Mouse (Mus musculus): Measurements from ENCODE around the gene Cd84. TPM values are rescaled to one million over a fixed set of nuclear protein-coding genes. Genes with fewer than 3 reads are reported as not detected.

Cd84 gene
- polyA plus RNA-seq, 1 experiment from 2014 or later = 1.4 TPM

DNA sequence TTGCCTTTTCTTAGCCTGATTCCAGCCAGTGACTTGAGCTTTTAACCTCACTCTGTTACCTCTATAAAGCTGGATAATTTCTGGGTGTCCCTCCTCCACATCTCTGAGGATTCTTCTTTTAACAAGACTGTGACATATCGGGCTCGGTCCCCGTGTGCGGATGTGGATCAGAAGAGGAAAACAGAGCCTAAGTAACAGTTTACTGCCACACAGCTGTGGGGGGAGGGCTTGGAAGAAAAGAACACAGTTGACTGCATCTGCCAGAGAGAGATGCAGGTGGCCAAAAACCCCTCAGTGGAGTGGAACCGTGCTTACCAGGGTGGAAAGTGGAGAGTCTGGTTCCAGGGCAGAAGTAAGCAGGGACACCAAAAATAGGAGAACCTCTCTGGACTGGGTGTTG, 79.7 kb downstream of the Cd84 start:
- ATAC-seq (ENCODE audit: low FRiP score, low read depth) = no peak
- WGBS = 83% methylated on average over 5 of the region's 5 CpGs
- Histone ChIP-seq H3K9ac (no peak overlapping the region), H3K9me3 (no peaks in the 10 kb centered on the region), H3K4me2 (replicated peaks) (no peak overlapping the region), H3K27ac (no peak overlapping the region), H3K36me3 (no peaks in the 10 kb centered on the region), H3K27me3 (no peaks in the 10 kb centered on the region), H3K4me1 (no peaks in the 10 kb centered on the region), H3K4me3 (no peak overlapping the region)

DNA sequence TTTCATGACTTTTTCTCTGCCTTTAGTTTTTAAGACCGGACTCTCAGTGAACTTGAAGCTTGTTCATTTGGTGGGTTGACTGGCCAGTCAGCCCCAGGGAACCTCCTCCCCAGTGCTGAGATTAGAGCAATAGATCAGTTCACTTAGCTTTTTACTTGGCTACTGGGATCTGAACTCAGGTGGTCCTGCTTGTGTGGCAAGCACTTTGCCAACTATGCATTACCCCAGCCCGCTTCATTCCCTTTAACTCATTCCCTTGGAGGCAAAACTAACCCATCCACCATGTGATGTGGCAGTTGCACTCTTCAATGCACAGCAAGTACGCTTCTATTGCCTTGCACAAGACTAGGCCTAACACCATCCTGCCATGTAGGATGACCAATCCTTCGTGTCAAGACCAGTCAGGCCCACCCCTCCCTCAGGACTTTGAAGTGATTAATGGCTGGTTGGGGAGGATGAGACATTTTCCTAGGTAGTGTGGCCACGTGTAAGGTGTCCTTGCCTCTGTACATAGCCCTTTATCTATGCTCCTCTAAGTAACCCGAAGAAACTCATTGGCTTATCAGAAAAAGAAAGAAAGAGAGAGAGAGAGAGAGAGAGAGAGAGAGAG, 80.5 kb downstream of the Cd84 start:
- no peaks in the 10 kb centered on the region for H3K9me3 ChIP-seq
- no peak overlapping the region for H3K4me2 ChIP-seq (replicated peaks)
- H3K9ac ChIP-seq = no peak overlapping the region
- no peak overlapping the region for H3K27ac ChIP-seq
- WGBS = 85% methylated on average over 6 of the region's 6 CpGs
- H3K4me1 ChIP-seq = no peaks in the 10 kb centered on the region
- no peaks in the 10 kb centered on the region for H3K36me3 ChIP-seq
- H3K27me3 ChIP-seq = no peaks in the 10 kb centered on the region
- H3K4me3 ChIP-seq = no peak overlapping the region
- no peak for ATAC-seq (ENCODE audit: low FRiP score, low read depth)

GRCm38 (mm10) chr1:171920989-171921621, 81.6 kb downstream of the Cd84 start:
- H3K9ac ChIP-seq = no peak overlapping the region

DNA sequence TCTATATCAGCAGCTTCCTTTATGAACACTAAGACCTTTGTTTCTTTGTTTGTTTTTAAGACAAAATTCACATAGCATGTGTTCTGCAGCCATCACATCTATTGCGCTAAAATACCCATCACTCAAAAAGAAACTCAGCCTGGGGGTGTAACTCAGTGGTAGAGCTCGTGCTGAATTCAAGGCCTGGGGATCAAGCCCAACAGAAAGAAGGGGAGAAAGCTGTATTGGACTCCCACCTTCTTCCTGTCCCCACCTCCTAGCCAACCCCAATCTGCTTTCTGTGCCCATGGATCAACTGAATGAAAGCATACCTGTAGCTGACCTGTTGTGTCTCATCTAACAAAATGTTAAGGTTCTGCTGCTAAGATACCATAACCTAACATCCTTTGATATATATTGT, 82.1 kb downstream of the Cd84 start:
- no peak overlapping the region for H3K27ac ChIP-seq
- no peak overlapping the region for H3K4me3 ChIP-seq
- no peaks in the 10 kb centered on the region for H3K36me3 ChIP-seq
- no peak for ATAC-seq (ENCODE audit: low FRiP score, low read depth)
- no peaks in the 10 kb centered on the region for H3K9me3 ChIP-seq
- 68% methylated on average over 2 of the region's 2 CpGs for WGBS
- H3K9ac ChIP-seq = no peak overlapping the region
- H3K4me2 ChIP-seq (replicated peaks) = no peak overlapping the region
- H3K27me3 ChIP-seq = no peaks in the 10 kb centered on the region
- no peaks in the 10 kb centered on the region for H3K4me1 ChIP-seq

More at GRCm38 (mm10) chr1:171920989-171921621, 81.6 kb downstream of the Cd84 start:
- H3K27me3 ChIP-seq = no peaks in the 10 kb centered on the region
- WGBS = 71% methylated on average over 9 of the region's 9 CpGs
- no peak overlapping the region for H3K27ac ChIP-seq
- H3K4me1 ChIP-seq = no peaks in the 10 kb centered on the region
- H3K4me3 ChIP-seq = no peak overlapping the region
- no peak overlapping the region for H3K4me2 ChIP-seq (replicated peaks)
- H3K9me3 ChIP-seq = no peaks in the 10 kb centered on the region
- H3K36me3 ChIP-seq = no peaks in the 10 kb centered on the region
- ATAC-seq (ENCODE audit: low FRiP score, low read depth) = no peak

DNA sequence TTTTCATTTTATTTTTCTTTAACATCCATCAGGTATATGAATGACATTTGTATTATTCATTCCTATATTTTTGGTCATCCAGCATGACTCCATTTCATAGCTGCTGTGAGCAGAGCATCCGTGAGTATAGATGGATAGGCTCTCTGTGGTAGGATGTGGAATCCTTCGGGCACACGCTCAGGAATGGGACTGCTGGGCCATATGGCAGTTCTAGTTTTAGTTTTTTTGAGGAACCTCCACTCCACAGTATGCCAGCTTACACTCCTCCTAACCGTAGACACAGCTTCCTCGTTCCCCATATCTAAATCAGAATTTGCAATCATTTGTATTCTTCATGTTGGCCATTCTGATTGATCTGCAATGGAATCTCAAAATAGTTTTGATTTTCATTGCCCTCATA, 83.3 kb downstream of the Cd84 start:
- no peak for ATAC-seq (ENCODE audit: low FRiP score, low read depth)
- Histone ChIP-seq H3K4me2 (replicated peaks) (no peak overlapping the region), H3K36me3 (no peaks in the 10 kb centered on the region), H3K27me3 (no peaks in the 10 kb centered on the region), H3K9me3 (no peaks in the 10 kb centered on the region), H3K9ac (no peak overlapping the region), H3K4me1 (no peaks in the 10 kb centered on the region), H3K4me3 (no peak overlapping the region), H3K27ac (no peak overlapping the region)
- WGBS = 93% methylated on average over 5 of the region's 5 CpGs

DNA sequence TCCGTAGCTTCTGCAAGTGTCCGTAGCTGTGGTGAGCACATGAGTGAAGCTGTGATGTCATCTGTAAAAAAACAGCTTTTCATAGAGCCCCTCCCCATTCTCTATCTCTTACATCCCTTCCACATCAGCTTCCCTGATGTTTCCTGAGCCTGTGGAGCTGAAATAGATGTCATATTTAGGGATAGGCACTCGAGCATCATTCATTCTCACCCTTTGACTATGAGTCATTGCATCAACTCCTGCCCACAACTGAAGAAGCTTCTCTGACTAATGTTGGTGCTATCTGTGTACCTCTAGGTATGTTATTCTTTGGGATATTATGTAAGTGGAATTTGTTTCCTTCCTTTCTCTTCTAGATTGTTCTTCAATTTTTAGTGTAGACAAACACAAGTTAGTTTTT, 85.4 kb downstream of the Cd84 start:
- ATAC-seq (ENCODE audit: low FRiP score, low read depth) = no peak
- no peaks in the 10 kb centered on the region for H3K27me3 ChIP-seq
- H3K36me3 ChIP-seq = no peaks in the 10 kb centered on the region
- no peak overlapping the region for H3K4me3 ChIP-seq
- H3K4me1 ChIP-seq = no peaks in the 10 kb centered on the region
- H3K4me2 ChIP-seq (replicated peaks) = no peak overlapping the region
- H3K27ac ChIP-seq = no peak overlapping the region
- 77% methylated on average over 3 of the region's 3 CpGs for WGBS
- H3K9me3 ChIP-seq = no peaks in the 10 kb centered on the region
- H3K9ac ChIP-seq = no peak overlapping the region

GRCm38 (mm10) chr1:171933851-171934250, 94.4 kb downstream of the Cd84 start:
- ATAC-seq (ENCODE audit: low FRiP score, low read depth) = no peak
- H3K27ac ChIP-seq = no peak overlapping the region
- WGBS = 47% methylated on average over 3 of the region's 3 CpGs
- H3K4me1 ChIP-seq = no peaks in the 10 kb centered on the region
- no peaks in the 10 kb centered on the region for H3K36me3 ChIP-seq
- H3K4me2 ChIP-seq (replicated peaks) = no peak overlapping the region
- H3K9me3 ChIP-seq = no peaks in the 10 kb centered on the region
- no peak overlapping the region for H3K4me3 ChIP-seq
- no peak overlapping the region for H3K9ac ChIP-seq
- no peaks in the 10 kb centered on the region for H3K27me3 ChIP-seq

GRCm38 (mm10) chr1:171938952-171939948, 99.8 kb downstream of the Cd84 start:
- no peak overlapping the region for H3K9ac ChIP-seq
- no peaks in the 10 kb centered on the region for H3K4me1 ChIP-seq
- H3K36me3 ChIP-seq = no peaks in the 10 kb centered on the region
- no peak for ATAC-seq (ENCODE audit: low FRiP score, low read depth)
- H3K27me3 ChIP-seq = no peaks in the 10 kb centered on the region
- no peaks in the 10 kb centered on the region for H3K9me3 ChIP-seq
- WGBS = 83% methylated on average over 14 of the region's 14 CpGs
- H3K4me2 ChIP-seq (replicated peaks) = no peak overlapping the region
- no peak overlapping the region for H3K27ac ChIP-seq
- H3K4me3 ChIP-seq = no peak overlapping the region

Other genes with a start within 250 kb of the Cd84 start
- 0.18 and 0.29 TPM in 2 replicates for gene Ly9, start 232.3 kb upstream of the Cd84 start, polyA plus RNA-seq (2015; fragmentation: Nextera tagmentation; extraction: Ambion mirVana)
- gene Slamf7, start 186.7 kb upstream of the Cd84 start, polyA plus RNA-seq (2015; fragmentation: Nextera tagmentation; extraction: Ambion mirVana) = 0.65 TPM in 1 of 2 replicates, not detected in the other
- 2.0 and 2.2 TPM in 2 replicates for gene Cd48, start 157.7 kb upstream of the Cd84 start, polyA plus RNA-seq (2015; fragmentation: Nextera tagmentation; extraction: Ambion mirVana)
- 0.25 and 0.28 TPM in 2 replicates for gene Slamf1, start 72.6 kb upstream of the Cd84 start, polyA plus RNA-seq (2015; fragmentation: Nextera tagmentation; extraction: Ambion mirVana)
- not detected in 2 replicates for gene Gm10521, start 56.0 kb downstream of the Cd84 start, polyA plus RNA-seq (2015; fragmentation: Nextera tagmentation; extraction: Ambion mirVana)
- 0.31 TPM in 1 of 2 replicates, not detected in the other for gene Slamf6, start 77.8 kb downstream of the Cd84 start, polyA plus RNA-seq (2015; fragmentation: Nextera tagmentation; extraction: Ambion mirVana)
- gene Vangl2, start 188.7 kb downstream of the Cd84 start, polyA plus RNA-seq (2015; fragmentation: Nextera tagmentation; extraction: Ambion mirVana) = 20.7 and 20.8 TPM in 2 replicates
- gene Nhlh1, start 217.9 kb downstream of the Cd84 start, polyA plus RNA-seq (2015; fragmentation: Nextera tagmentation; extraction: Ambion mirVana) = not detected in 2 replicates
- gene Copa, start 242.8 kb downstream of the Cd84 start, polyA plus RNA-seq (2015; fragmentation: Nextera tagmentation; extraction: Ambion mirVana) = 247 and 281 TPM in 2 replicates
- 102 and 107 TPM in 2 replicates for gene Ncstn, start 243.1 kb downstream of the Cd84 start, polyA plus RNA-seq (2015; fragmentation: Nextera tagmentation; extraction: Ambion mirVana)

Measured in limb, embryonic 13.5 days (tissue).